Mouse (Mus musculus) forebrain, embryonic 16.5 days (tissue): ENCODE data around the gene Rab6b. TPM values are rescaled to one million over a fixed set of nuclear protein-coding genes. Genes with fewer than 3 reads are reported as not detected.

Experiments
- ATAC-seq: fragments of 200-750 bp; cut with Nextera tagmentation; 2 replicates; pipeline ENCODE4 v1.8.0; 2017; ENCODE audit warnings: mild to moderate bottlenecking, moderate library complexity
- H3K27ac ChIP-seq: fragments of 300-500 bp; sonication (generic); 2 replicates; pipeline ENCODE4 v1.5.1; 2014; ENCODE audit warnings: low read length, control low read depth
- H3K27me3 ChIP-seq: fragments of 300-500 bp; sonication (generic); replicated peaks from 2 replicates; pipeline ENCODE4 v1.6.1; 2014; ENCODE audit warnings: low read length; ENCODE audit not compliant: control insufficient read depth, insufficient read depth
- H3K36me3 ChIP-seq: fragments of 300-500 bp; sonication (generic); 2 replicates; pipeline ENCODE4 v1.6.1; 2014; ENCODE audit not compliant: control insufficient read depth, insufficient read depth
- H3K4me1 ChIP-seq: fragments of 300-500 bp; sonication (generic); replicated peaks from 2 replicates; pipeline ENCODE4 v1.6.1; 2014; ENCODE audit warnings: low read length; ENCODE audit not compliant: control insufficient read depth, insufficient read depth
- H3K4me2 ChIP-seq: fragments of 300-500 bp; sonication (generic); 2 replicates; pipeline ENCODE4 v1.6.1; 2014; ENCODE audit warnings: mild to moderate bottlenecking, low read length, control low read depth
- H3K4me3 ChIP-seq: fragments of 300-500 bp; sonication (generic); replicated peaks from 2 replicates; pipeline ENCODE4 v1.5.1; 2014; ENCODE audit warnings: mild to moderate bottlenecking, low read length, control low read depth
- H3K9ac ChIP-seq: fragments of 300-500 bp; sonication (generic); replicated peaks from 2 replicates; pipeline ENCODE4 v1.6.1; 2014; ENCODE audit warnings: low read depth, low read length, control low read depth
- H3K9me3 ChIP-seq: fragments of 300-500 bp; sonication (generic); 2 replicates; pipeline ENCODE4 v1.6.1; 2016; ENCODE audit warnings: low read length; ENCODE audit not compliant: control insufficient read depth
- WGBS: fragments of 180-500 bp; shearing (Covaris S2); extraction: QIAGEN DNeasy Blood & Tissue Kit; methylation state at CpG from one replicate; pipeline ENCODE4 v1.1.7; 2014; 5-methylcytosine and 5-hydroxymethylcytosine counted together
- polyA plus RNA-seq: library from polyadenylated mRNA; unstranded; fragments of >200 nt; fragmentation: Nextera tagmentation; extraction: Ambion mirVana; gene quantifications from 2 replicates; pipeline ENCODE4 v1.2.1, GENCODE M21; 2015

Gene Rab6b
- polyA plus RNA-seq, 1 experiment from 2014 or later: 77.9 TPM

GRCm38 (mm10) chr9:103234565-103235165 is 123.1 kb downstream of the Rab6b start:
- Histone ChIP-seq H3K27me3 (no peaks in the 10 kb centered on the region), H3K9ac (no peak overlapping the region), H3K4me3 (no peak overlapping the region), H3K4me2 (no peak overlapping the region), H3K27ac (no peak overlapping the region), H3K4me1 (peaks cover 9% of the 10 kb centered on the region; the same call in 1 of the 2 replicates), H3K9me3 (no peaks in the 10 kb centered on the region), H3K36me3 (no peaks in the 10 kb centered on the region)
- 60% methylated on average over 7 of the region's 7 CpGs for WGBS
- ATAC-seq: no peak

Other genes starting within 250 kb of the Rab6b start
- gene Slco2a1, start 123.1 kb upstream of the Rab6b start, polyA plus RNA-seq: 2.5 and 3.1 TPM in 2 replicates
- 52.5 and 55.9 TPM in 2 replicates for gene Srprb, start 90.3 kb downstream of the Rab6b start, polyA plus RNA-seq
- 2.0 TPM in 1 of 2 replicates, not detected in the other for gene Gm20425, start 118.5 kb downstream of the Rab6b start, polyA plus RNA-seq
- gene Trf, start 118.7 kb downstream of the Rab6b start, polyA plus RNA-seq: 29.6 and 31.3 TPM in 2 replicates
- 0.89 and 1.1 TPM in 2 replicates for gene 1300017J02Rik, start 193.3 kb downstream of the Rab6b start, polyA plus RNA-seq
- 33.0 and 43.9 TPM in 2 replicates for gene Topbp1, start 193.4 kb downstream of the Rab6b start, polyA plus RNA-seq